ENCODE assay signal across 17 mouse cellular contexts in the genomic region with DNA sequence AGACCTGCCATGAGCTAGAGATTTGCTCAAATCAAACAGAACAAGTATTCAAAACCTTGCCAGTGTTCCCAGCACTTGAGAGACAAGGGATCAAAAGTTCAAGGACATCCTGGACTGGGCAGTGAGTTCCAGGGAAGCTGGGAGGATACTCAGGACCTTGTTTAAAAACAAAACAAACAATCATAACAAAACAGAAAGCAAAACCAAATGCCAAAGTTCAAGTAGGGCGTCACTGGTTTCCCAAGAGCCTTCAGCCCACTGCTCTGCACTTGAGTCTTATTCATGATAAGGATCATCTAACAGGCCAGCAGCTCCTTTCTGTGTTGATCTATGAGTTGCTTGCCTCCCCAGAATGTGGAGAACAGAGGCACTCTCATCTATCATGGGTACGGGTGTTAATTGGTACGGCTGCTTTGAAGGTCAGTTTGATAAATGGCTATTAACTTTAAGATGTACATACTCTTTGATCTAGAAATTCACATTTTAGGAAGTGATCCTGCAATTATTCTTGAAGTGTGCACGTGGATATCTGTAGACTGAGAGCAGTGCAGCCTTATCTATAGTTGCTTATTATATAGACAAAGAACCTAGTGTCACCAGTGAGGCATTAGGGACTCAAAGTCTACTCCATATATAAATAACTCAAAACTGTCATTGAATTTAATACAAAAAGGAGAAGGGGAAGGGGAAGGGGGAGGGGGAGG. TPM values are rescaled to one million over a fixed set of nuclear protein-coding genes. Genes with fewer than 3 reads are reported as not detected.
DNase-seq lines count a peak whose midpoint lies in the region; ATAC-seq lines count a peak whose summit lies in the region.
"Had no signal": no experiment of that assay in that cellular context is flagged by ENCODE, and none has a peak within 500 bp of the region (broad histone marks: within the 10 kb centered on the region; RNA-seq: fewer than 3 reads in every experiment).

No protein-coding gene starts in this region.

- no peak overlapping the region for H3K4me3 ChIP-seq in heart, embryonic 12.5 days
- H3K4me3 ChIP-seq in midbrain, embryonic 11.5 days (ENCODE audit: low read depth, low read length) = no peak overlapping the region
- no peak overlapping the region for H3K4me3 ChIP-seq in midbrain, embryonic 10.5 days
- H3K4me3 ChIP-seq: embryonic facial prominence, embryonic 15.5 days; heart, embryonic 15.5 days; hindbrain, embryonic 15.5 days; liver, embryonic 15.5 days; neural tube, embryonic 12.5 days had no signal

- H3K36me3 ChIP-seq in heart, embryonic 12.5 days = no peaks in the 10 kb centered on the region
- H3K36me3 ChIP-seq in midbrain, embryonic 11.5 days (ENCODE audit: control insufficient read depth, insufficient read depth, low read length) = no peaks in the 10 kb centered on the region
- H3K36me3 ChIP-seq in midbrain, embryonic 10.5 days = no peaks in the 10 kb centered on the region
- H3K36me3 ChIP-seq: embryonic facial prominence, embryonic 15.5 days; heart, embryonic 15.5 days; hindbrain, embryonic 15.5 days; liver, embryonic 15.5 days; neural tube, embryonic 12.5 days had no signal

- H3K4me1 ChIP-seq in heart, embryonic 12.5 days (replicated peaks) = no peaks in the 10 kb centered on the region
- H3K4me1 ChIP-seq in midbrain, embryonic 11.5 days (ENCODE audit: control insufficient read depth, insufficient read depth, low read length) = no peaks in the 10 kb centered on the region
- no peaks in the 10 kb centered on the region for H3K4me1 ChIP-seq in midbrain, embryonic 10.5 days
- H3K4me1 ChIP-seq: embryonic facial prominence, embryonic 15.5 days; heart, embryonic 15.5 days; hindbrain, embryonic 15.5 days; liver, embryonic 15.5 days; neural tube, embryonic 12.5 days had no signal

- no peak overlapping the region for H3K4me2 ChIP-seq in heart, embryonic 12.5 days
- H3K4me2 ChIP-seq in midbrain, embryonic 11.5 days = no peak overlapping the region
- H3K4me2 ChIP-seq: embryonic facial prominence, embryonic 15.5 days; heart, embryonic 15.5 days; hindbrain, embryonic 15.5 days; liver, embryonic 15.5 days; neural tube, embryonic 12.5 days had no signal

- peaks cover 15% of the 10 kb centered on the region for H3K27me3 ChIP-seq in heart, embryonic 12.5 days (replicated peaks)
- H3K27me3 ChIP-seq in midbrain, embryonic 11.5 days (ENCODE audit: control insufficient read depth, insufficient read depth, low read length) = no peaks in the 10 kb centered on the region
- H3K27me3 ChIP-seq in midbrain, embryonic 10.5 days (ENCODE audit: low read depth, poor library complexity, severe bottlenecking) = peaks cover 7% of the 10 kb centered on the region; the same call in 1 of the 2 replicates
- H3K27me3 ChIP-seq: hindbrain, embryonic 15.5 days; neural tube, embryonic 12.5 days had no signal

- DNase-seq in heart, adult 9 months (ENCODE audit: low spot score in 2 of 2) = peak; percentile 54 to 71
- DNase-seq in midbrain, embryonic 11.5 days (ENCODE audit: low spot score, missing footprints) = peak; percentile 81
- no peak for DNase-seq in midbrain, embryonic 10.5 days (ENCODE audit: low spot score)
- peak; percentile 79 for DNase-seq in lung, postnatal 25 days (ENCODE audit: low spot score)
- DNase-seq in cerebellum, adult 11-12 months = no peak
- DNase-seq in ovary, postnatal 10 days (ENCODE audit: low spot score) = no peak
- DNase-seq: gastrocnemius, postnatal 10 days; kidney, postnatal 14 days; left cerebral cortex, postnatal 4 days had no signal

- ATAC-seq in heart, embryonic 12.5 days (ENCODE audit: insufficient number of reproducible peaks, low FRiP score) = no peak
- ATAC-seq in midbrain, embryonic 11.5 days (ENCODE audit: low FRiP score) = no peak
- ATAC-seq: forebrain, embryonic 16.5 days; midbrain, embryonic 16.5 days had no signal

- no peaks in the 10 kb centered on the region for H3K9me3 ChIP-seq in heart, embryonic 12.5 days (replicated peaks)
- no peaks in the 10 kb centered on the region for H3K9me3 ChIP-seq in midbrain, embryonic 11.5 days (ENCODE audit: control insufficient read depth, low read length)
- no peaks in the 10 kb centered on the region for H3K9me3 ChIP-seq in midbrain, embryonic 10.5 days (replicated peaks)
- H3K9me3 ChIP-seq: embryonic facial prominence, embryonic 15.5 days; heart, embryonic 15.5 days; hindbrain, embryonic 15.5 days; liver, embryonic 15.5 days; neural tube, embryonic 12.5 days had no signal

- H3K27ac ChIP-seq in heart, embryonic 12.5 days (ENCODE audit: poor library complexity, severe bottlenecking) = no peak overlapping the region
- H3K27ac ChIP-seq in midbrain, embryonic 11.5 days (ENCODE audit: low read depth, low read length) = no peak overlapping the region
- H3K27ac ChIP-seq in midbrain, embryonic 10.5 days (replicated peaks) = no peak overlapping the region
- H3K27ac ChIP-seq: embryonic facial prominence, embryonic 15.5 days; heart, embryonic 15.5 days; hindbrain, embryonic 15.5 days; liver, embryonic 15.5 days; neural tube, embryonic 12.5 days had no signal

- H3K9ac ChIP-seq in heart, embryonic 12.5 days = no peak overlapping the region
- H3K9ac ChIP-seq in midbrain, embryonic 11.5 days (ENCODE audit: low read length) = no peak overlapping the region
- H3K9ac ChIP-seq: embryonic facial prominence, embryonic 15.5 days; heart, embryonic 15.5 days; hindbrain, embryonic 15.5 days; liver, embryonic 15.5 days; neural tube, embryonic 12.5 days had no signal

- WGBS in heart, embryonic 12.5 days = 49% methylated on average over 4 of the region's 4 CpGs
- 87% methylated on average over 4 of the region's 4 CpGs for WGBS in midbrain, embryonic 11.5 days
- WGBS in midbrain, embryonic 10.5 days = 79% methylated on average over 4 of the region's 4 CpGs

RNA-seq across cellular contexts. Expression of a gene that starts 9.1 kb away (rescaled TPM):
- 0.67 and 1.2 TPM in 2 replicates for polyA plus RNA-seq in heart, embryonic 12.5 days (2016; fragmentation: Nextera tagmentation; extraction: Ambion mirVana)
- polyA plus RNA-seq in midbrain, embryonic 11.5 days (2014; fragmentation: Nextera tagmentation; extraction: Ambion mirVana) = 1.4 and 1.6 TPM in 2 replicates
- polyA plus RNA-seq in midbrain, embryonic 10.5 days (2016; fragmentation: Nextera tagmentation; extraction: Ambion mirVana) = 1.4 and 1.8 TPM in 2 replicates

RNA-seq across cellular contexts. Expression of a gene that starts 40.7 kb away (rescaled TPM):
- 33.6 and 35.0 TPM in 2 replicates for polyA plus RNA-seq in heart, embryonic 12.5 days (2016; fragmentation: Nextera tagmentation; extraction: Ambion mirVana)
- 17.6 and 19.0 TPM in 2 replicates for polyA plus RNA-seq in midbrain, embryonic 11.5 days (2014; fragmentation: Nextera tagmentation; extraction: Ambion mirVana)
- 22.1 and 24.7 TPM in 2 replicates for polyA plus RNA-seq in midbrain, embryonic 10.5 days (2016; fragmentation: Nextera tagmentation; extraction: Ambion mirVana)

RNA-seq across cellular contexts. Expression of a gene that starts 57.0 kb away (rescaled TPM):
- polyA plus RNA-seq in heart, embryonic 12.5 days (2016; fragmentation: Nextera tagmentation; extraction: Ambion mirVana) = 21.8 and 23.0 TPM in 2 replicates
- polyA plus RNA-seq in midbrain, embryonic 11.5 days (2014; fragmentation: Nextera tagmentation; extraction: Ambion mirVana) = 16.3 and 18.6 TPM in 2 replicates
- 22.4 and 26.1 TPM in 2 replicates for polyA plus RNA-seq in midbrain, embryonic 10.5 days (2016; fragmentation: Nextera tagmentation; extraction: Ambion mirVana)

Comparison
In these comparisons a context has a peak if more than half of its experiments do, and no peak if none do; other contexts are left out.
1. DNase-seq: peak in heart, adult 9 months (2 of 2), midbrain, embryonic 11.5 days (single experiment) and lung, postnatal 25 days (single experiment); none in midbrain, embryonic 10.5 days (single experiment), cerebellum, adult 11-12 months (single experiment) and ovary, postnatal 10 days (single experiment).